In the genomic region with DNA sequence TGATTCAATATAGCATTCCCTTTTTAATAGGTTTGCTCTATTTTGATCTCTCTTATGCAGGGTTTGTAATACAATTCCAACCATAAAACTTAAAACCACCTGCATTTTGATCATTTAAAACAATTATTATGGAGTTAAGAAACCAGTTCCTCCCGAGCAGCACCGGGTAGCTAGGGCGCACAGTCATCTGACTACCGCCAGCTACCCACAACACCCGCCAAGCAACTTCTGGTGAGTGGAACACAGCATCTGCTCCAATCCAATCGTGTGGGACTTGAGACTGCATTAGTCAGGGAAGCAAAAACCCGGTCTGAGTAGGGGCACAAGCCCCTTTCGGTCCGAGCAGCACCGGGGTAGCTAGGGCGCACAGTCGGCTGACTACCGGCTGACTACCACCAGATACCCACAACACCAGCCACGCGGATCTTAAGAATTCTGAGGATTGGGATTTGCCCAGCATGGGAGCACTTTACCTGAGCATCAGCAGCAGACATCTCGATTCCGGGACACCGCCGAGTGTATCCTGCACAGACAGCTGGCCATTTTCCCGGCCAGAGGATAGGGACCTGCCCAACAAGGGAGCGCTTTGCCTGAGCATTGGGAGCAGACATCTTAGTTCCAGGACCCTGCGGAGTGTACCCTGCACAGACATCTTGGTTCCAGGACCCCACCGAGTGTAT, we compare ENCODE assay signal across 35 mouse cellular contexts. TPM values are rescaled to one million over a fixed set of nuclear protein-coding genes. Genes with fewer than 3 reads are reported as not detected.
"Had no signal": no experiment of that assay in that cellular context is flagged by ENCODE, and none has a peak within 500 bp of the region (broad histone marks: within the 10 kb centered on the region; RNA-seq: fewer than 3 reads in every experiment).

No protein-coding gene starts in this region.

RNA-seq across cellular contexts. Expression of a gene that starts 33.2 kb away (rescaled TPM):
- total RNA-seq: common myeloid progenitor, adult 5-6 weeks; forebrain, postnatal 0 days; gastrocnemius, adult 18-20 months; gastrocnemius, adult 2 months; gastrocnemius, adult 8-10 months; gastrocnemius, postnatal 10 days; gastrocnemius, postnatal 14 days; gastrocnemius, postnatal 25 days; gastrocnemius, postnatal 36 days; gastrocnemius, postnatal 4 days; granulocyte monocyte progenitor cell, adult 5-6 weeks; heart, adult 18-20 months; heart, adult 2 months; heart, adult 8-10 months had no signal
- polyA plus RNA-seq: cortical plate, adult 2 months; embryonic facial prominence, embryonic 10.5 days; embryonic facial prominence, embryonic 11.5 days; embryonic facial prominence, embryonic 12.5 days; embryonic facial prominence, embryonic 13.5 days; embryonic facial prominence, embryonic 14.5 days; embryonic facial prominence, embryonic 15.5 days; erythroblast, embryonic 14.5 days; forebrain, embryonic 10.5 days; forebrain, embryonic 11.5 days; forebrain, embryonic 12.5 days; forebrain, embryonic 13.5 days; forebrain, embryonic 14.5 days; forebrain, embryonic 15.5 days; forebrain, embryonic 16.5 days; forebrain, postnatal 0 days; frontal cortex, adult 2 months; gonadal fat pad, adult 2 months; heart, adult 2 months; heart, embryonic 10.5 days; heart, embryonic 11.5 days; heart, embryonic 12.5 days; heart, embryonic 13.5 days had no signal
